Mouse (Mus musculus) frontal cortex, adult (tissue): ENCODE data around the gene Acss2.
A peak's percentile ranks its signal among the peaks of the same experiment; 100 is the strongest.

Experiments
- ATAC-seq: cut with Nextera tagmentation; 2 replicates; pipeline ENCODE4 v1.9.2; 2017; ENCODE audit warnings: mild to moderate bottlenecking, moderate library complexity, mixed read lengths; ENCODE audit not compliant: low TSS enrichment

Acss2 gene

DNA sequence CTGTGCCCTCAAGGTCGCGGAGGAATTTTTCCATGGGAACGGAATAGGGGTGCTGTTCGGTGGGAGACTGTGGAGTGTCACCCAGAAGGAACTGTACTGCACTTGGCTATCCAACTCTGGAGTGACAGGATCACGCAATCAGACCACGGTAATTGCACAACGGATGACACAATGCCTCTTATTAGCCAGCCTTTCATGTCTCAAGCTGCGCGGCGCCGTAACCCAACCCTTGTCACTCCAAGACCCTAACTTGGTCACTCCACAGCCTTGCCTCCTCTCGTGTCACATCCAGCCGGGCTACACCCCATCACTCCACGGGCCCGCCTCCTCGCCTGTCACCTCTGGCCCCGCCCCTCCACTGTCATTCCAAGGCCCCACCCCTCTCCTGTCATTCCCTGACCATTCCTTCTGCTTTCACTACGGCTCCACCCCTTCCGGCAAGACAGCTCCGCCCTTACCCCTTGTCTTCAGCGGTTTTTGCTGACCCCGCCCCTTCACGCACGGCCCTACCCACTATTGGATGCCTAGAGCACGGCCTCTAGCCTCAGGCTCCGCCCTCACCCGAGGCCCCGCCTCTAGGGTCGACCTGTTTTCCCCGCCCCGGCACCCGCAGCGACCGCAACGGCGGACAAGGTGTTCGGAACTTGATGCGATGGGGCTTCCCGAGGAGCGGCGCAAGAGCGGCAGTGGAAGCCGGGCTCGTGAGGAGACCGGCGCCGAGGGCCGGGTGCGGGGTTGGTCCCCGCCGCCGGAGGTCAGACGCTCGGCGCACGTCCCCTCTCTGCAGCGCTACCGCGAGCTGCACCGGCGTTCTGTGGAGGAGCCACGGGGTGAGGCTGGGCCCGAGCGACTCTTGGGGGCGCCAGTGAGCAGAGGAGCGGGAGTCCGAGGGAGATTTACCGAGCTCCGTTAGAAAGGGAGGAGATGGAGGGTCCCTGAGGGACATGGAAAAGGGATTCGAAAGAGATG is at the start of gene Acss2, which contains the start of gene Ggt7:
Gene Acss2, plus strand, starts transcription at position 494 of the 969 bp plus-strand sequence.
Gene Ggt7, minus strand, starts transcription at position 783 of the 969 bp plus-strand sequence.
- ATAC-seq: peak; percentile 82

DNA sequence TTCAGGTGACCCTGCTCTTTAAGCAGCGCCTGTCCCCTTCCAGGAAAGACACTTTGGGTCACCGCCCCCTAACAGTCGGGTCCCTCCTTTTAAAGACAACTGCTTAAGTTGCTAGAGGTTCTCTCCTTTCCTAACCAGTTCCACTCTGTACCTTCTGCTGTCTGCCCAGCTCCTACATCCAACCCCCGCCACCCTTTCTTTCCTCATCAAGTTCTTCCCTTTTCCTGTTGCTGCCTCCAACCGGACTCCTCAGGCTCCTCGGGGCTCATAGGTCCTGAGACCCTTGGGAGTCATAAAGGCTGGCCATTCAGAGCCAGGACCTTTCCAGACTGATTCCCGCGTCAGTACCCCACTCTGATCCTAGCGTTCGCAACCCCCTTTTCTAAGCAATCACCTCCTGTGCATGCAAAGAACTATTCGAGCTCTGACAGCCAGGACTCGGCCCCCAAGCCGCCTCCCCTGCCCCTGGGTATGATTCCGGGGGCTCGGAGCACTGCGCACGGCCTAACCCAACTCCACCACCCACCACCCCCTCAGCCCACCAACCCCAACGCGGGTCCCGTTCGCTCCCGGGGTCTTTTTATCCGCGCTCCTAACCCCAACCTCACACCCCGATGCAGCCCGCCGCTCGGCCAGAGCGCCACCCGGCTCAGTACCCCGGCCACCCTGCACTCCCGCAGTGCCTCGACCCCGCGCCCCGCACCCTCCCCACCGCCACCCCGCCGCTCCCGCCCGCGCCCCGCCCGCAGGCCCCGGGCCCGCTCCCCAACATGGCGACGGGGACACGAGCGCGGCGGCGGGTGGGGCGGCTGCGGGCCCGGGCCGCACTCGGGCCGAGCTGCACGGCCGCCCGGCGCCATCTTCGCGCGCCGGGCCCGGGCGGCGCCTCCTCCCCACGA is 44.8 kb upstream of the Acss2 start:
- ATAC-seq: peak; percentile 24; the same call in 1 of the 2 replicates

DNA sequence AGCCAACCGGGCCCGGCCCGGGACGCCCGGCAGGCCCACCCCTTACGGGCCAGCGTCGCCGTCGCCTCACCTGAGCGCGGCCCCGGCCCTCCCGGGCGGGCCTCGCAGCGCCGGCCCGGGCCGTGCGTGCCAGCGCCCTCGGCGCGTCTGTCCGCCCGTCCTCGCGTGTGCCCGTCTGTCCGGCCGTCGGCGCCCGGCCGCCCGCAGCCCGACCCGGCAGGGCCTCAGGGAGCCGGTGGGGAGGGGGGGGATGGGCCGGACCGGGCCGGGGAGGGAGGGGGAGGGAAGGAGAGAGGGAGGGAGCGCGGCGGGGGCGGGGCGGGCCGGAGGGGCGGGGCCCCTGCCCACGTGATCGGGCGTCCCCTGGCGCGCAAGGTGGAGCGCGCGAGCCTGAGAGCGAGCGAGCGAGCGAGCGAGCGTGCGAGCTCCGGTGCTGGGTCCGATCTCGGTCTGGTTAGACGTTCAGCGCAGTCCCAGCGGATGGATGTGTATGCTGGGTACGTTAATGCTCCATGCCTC is 44.1 kb upstream of the Acss2 start, which contains the start of gene Ncoa6:
Gene Ncoa6, minus strand, starts transcription at position 325 of the 519 bp plus-strand sequence.
- peak; percentile 76 for ATAC-seq

DNA sequence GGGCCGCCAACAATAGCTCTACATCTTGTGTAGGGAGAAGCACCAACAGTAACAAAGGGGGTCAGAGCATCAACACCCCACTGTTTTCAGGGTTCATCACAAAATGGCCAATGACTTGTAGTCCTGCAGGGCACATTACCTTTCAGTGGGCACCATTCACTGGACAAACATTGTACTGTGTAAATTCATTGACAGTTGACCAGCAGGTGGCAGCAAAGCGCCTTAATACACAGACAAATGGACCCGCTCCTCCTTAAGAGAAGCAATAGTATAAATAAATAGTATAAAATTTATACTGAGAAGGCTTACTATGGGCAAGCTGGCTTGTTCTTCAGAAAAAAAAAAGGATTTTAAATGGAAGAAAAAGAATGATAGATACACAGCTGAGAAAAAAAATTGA is 35.7 kb upstream of the Acss2 start:
- no peak; the same call in 1 of the 2 replicates for ATAC-seq

DNA sequence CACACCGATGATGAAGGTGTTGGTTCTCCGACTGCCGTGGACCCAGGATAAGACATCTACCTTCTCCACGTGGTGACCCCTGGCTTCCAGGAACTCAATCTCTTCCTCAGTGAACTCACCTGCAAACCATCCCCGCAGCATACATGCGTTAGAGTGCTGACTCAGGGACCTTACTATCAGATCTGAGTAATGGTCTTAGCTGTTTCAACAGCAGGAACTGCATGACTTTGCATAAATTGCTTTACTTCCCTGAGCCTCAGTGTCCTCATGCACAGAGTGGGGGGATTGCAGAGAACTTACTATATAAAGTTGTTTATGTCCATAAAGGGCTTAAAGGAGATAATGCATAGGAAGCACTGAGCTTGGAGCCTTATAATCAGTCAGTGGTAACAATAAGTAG is 26.8 kb upstream of the Acss2 start:
- ATAC-seq: no peak

DNA sequence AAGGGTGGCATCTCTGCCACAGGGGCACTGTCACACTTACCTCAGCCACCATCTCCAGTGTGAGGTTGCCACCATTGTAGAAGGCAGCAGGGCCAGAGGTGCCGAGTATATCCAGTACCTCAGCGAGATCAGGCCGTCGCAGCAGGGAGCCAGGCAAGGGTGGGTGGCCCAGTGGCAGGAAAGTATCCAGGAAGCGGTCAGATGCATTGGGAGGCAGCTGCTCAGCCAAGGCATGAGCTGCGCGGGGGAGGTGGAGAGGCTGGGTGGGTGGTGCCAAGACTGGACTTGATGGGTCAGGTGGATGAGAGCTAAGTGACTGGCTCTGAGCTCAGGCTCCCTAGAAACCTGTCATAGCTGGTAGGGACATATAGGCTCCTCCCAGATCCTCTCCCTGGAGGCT is 15.2 kb upstream of the Acss2 start:
- peak; percentile 71 for ATAC-seq

DNA sequence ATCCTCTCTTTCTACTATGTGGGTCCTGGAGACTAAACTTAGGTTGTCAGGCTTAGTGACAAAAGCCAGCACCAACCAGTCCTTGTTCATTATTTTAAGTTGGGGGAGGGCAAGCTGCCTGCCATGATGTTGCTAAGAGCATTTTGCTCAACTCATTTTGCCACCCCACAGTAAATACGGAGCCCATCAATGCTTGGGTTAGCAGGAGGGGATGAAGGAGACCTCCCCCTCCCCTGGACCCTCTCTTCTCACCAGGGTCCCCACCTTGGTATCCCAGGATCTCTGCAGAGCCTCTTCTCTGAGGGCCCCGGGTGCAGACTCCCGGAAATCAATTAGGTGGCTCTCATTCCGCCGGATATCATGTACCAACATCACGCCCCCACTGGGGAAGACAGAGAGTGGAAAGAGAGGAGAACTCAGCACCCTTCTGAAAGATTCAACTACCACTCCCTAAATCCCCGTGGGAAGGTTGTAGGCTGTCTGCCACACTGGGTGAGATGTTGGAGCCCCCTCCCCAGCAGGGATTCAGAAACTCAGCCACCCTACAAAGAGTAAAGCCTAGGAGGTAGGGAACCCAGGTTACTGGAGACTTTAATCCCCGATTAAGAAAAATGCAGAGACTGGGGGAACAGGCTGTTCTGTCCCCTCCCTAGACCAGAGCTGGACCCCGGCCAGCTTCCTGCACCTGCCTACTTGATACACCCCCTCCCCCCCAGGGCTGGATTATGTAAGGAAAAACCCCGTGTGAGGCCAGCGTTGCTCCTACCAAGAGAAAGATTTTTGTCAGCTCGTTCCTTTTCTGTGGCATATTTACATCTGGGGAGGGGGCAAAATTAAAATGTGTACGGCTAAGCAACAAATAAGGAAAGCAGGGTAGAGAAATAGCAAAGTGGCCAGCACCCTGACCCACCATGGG is 13.1 kb upstream of the Acss2 start:
- ATAC-seq: no peak

DNA sequence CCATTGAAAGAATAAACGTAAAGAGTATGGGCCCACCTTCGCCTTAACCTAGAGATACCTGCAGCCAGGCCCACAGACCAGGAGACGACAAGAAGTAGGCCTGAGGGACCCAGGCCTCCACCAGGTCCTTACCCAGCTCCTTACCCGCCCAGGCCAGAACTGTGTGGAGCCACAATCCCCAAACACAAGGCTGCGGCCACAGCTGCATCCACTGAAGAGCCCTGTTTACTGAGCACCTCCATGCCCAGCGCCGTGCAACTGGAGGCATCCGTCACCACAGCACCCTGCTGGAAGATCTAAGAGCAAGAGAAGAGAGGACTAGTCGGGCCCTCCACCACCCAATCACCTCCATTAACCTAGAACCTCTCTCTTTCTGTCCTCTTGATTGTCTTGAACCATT is 11.9 kb upstream of the Acss2 start:
- no peak for ATAC-seq

DNA sequence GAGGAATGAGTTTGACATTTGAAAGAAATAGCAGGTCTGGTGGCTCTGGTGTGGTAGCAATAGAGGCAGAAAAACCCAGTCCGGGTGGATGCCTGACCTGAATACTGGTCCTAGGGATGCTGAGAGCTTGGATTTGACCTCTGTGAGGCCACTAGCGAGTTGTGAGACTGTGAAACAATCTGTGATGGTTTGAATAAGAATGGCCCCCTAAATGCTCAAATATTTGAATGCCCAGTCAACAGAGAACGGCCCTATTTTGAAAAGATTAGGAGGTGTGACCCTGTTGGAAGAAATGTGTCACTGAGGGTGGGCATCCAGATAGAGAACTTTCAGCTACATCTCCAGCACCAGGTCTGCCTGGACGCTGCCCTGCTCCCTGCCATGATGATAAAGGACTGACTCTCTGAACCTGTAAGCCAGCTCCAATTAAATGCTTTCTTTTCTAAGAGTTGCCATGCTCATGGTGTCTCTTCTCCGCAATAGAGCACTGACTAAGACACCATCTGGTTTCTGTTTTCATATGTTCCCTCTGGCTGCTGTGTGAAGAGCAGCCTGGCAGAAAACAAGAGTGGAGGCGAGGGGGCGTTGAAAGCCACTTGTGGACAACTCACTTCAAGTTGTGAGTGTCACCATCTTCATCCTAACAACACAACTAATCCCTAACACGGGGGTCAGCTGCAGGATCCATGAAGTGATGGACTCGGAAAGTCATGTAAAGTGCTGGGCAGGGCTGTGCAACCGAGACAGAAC is 9.9 kb upstream of the Acss2 start:
- peak; percentile 79 for ATAC-seq

DNA sequence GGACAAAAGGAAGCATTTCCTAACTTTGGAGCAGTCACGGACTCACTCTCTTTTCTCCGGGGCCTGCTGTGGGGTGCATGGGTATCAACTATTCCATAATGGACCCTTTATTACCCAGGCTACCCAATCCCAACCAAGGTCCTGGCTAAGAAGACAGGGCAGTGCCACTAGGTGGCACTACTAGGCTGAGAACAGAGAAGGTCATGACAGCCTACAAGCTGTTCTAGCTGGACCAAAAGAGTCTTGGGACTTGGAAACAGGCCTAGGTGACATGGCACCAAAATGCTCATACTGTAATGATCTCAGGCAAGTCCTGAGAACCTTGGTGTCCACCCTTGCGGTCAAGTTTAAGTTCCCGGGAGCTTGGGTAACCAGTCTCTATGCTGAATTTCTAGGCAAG is 5.3 kb upstream of the Acss2 start:
- ATAC-seq: no peak

DNA sequence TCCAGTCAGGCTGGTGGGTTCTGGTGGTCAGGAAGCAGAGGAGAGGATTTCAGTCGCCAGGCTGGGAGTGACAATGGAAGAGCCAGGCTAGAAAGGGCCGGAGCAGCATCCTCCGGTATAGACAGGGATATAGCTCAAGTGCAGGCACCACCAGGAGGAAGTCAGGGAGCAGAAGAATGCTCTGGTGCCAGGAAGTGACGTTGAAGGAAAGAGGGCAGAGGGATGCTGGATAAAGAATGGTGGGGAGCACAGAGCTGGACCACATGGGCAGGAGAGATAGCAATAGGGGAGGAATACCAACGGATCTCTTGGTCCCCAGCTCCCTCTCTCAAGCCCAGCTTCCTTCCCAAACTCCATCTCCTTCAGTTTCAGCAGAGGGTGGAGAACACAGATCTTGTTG is 4.2 kb upstream of the Acss2 start:
- peak; percentile 30; the same call in 1 of the 2 replicates for ATAC-seq

DNA sequence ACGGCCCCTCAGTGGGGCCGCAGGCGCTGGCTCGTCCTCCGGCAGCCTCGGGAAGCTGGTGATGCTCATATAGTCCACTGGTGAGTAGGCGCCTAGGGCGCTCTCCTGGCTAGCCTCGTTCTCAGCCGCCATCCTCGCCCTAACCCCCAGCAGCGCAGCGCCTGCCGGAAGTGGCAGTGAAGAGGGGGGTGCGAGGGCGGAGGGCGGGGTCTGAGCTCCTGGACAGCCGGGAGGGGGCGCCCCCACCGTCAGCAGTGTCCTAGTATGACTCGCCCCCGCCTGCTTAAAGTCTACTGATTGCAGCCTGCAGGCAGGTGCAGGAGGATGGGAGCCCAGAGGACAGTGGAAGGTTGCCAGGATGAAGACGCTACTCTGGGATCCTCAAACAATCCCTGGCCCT is 3.1 kb upstream of the Acss2 start:
- ATAC-seq: peak; percentile 31

DNA sequence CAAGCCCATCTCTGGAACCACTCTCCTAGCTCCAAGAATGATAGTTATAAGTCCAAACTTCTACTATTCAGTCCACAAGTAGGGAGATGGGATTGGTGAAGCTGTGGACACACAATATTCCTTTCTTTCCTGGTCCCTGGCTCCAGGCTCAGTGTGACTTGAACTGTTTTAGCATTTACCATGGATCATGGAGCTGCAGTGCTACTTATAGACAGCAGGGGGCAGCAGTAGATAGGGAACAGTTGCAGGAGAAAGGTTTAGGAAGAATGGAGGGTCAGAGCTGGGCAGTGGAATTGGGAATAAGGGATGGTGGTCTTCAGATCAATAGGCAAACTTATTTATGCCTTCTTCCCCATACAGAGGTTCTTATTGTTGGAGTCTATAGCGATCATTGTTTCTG is 1.8 kb upstream of the Acss2 start:
- no peak for ATAC-seq

DNA sequence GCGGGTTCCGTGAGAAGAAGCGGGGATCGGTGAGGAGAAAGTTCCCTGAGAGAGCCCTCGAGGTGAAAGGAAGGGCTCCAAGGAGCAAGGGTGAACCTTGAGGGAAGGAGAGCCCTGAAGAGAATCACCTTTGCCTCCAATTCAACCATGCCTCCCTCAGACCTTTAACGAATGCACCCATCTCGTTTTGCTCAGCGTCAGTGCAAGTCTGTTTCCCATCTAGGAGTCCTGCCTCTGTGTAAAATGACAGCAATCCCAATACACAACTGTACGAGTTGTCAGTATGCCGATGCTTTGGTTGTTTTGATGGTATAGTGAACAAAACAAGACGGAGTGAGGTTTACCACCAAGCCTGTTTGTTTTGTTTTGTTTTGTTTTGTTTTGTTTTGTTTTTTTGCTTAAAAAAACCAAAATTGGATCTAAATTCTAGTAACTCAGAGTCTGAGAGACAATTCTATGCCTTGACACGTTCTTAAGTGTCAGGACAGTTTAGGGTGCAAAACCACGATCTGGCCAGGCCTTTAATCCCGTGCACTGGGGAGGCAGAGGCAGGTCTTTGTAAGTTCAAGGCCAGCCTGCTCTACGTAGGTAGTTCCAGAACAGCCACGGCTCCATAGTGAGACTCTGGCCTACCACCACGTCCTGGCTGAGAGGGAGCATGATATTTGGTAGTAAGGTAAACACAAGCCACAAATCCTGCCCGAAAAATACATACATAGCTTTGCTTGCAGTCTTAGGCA is 953 bp downstream of the Acss2 start:
- ATAC-seq: 0 out of 2 replicates have a peak, but pooled peaks have one; percentile 0

DNA sequence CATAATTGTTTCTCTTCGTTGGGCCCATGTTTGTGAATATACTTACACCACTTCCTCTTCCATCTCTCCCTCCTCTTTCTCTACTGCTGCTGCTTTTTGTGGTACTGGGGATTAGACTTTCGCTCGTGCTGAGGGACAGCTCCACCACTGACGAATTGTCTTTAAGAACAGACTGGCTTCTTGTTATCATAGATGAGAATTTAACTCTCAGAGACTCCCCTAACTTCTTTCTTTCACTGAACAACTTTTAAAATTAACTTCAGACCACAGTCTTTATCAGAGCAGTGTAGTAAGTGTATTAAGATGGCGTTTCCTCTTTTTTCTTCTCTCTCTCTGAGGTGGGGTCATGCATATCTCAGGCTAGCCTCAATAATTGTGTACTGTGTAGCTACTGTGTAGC is 6.0 kb downstream of the Acss2 start:
- ATAC-seq: no peak

DNA sequence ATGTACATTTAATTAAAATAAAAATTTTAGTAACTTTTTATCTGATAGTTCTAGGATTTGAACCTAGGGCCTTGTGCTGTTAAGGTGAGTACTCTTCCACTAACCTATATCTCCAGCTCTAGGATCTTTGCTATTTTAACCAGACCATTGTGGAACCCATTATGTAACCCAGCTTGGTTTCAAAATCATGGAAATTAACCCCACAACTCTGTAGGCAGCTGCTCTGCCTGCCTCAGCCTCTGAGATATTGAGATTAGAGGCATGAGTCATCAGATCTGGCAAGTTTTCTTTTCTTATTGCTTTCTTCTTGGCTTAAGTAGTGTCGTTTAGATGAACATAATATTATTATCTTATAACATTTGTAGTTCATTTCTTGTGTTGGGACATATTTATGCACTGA is 6.6 kb downstream of the Acss2 start:
- no peak for ATAC-seq

DNA sequence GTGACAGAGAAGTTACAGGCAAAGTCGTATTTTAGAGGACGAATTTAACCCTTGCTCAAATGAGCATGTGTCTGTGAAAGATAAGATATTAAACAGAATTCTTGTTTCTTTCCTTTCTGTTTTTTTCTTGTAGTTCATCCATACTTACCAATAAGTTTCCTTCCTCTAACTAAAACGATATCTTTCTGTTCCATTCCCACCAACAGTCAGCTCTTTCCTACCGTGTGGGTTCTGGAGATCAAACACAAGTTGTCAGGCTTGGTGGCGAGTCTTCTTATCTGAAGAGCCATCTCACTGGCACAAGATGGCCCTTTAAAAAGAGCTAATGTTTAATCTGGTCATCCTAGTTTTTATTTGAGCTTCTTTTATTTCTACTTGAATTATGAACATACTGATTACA is 9.6 kb downstream of the Acss2 start:
- ATAC-seq: no peak

DNA sequence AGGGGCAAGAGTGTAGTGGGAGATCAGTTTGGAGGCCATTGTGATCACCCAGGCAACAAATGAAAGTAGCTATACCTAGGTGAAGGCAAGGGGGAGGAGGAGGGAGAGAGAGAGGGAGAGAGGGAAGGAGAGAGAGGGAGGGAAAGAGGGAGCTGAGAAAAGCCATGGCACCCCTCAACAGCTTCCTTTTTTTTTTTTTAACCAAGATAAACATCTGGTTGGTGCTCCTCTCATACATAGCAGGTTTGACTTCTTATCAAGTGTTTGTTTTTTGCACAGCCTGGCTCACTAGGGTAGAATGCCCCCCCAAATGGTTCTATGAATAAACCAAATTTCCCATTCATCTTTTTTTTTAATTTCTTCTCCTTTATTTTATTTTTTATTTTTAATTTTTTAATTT is 18.5 kb downstream of the Acss2 start:
- no peak for ATAC-seq

DNA sequence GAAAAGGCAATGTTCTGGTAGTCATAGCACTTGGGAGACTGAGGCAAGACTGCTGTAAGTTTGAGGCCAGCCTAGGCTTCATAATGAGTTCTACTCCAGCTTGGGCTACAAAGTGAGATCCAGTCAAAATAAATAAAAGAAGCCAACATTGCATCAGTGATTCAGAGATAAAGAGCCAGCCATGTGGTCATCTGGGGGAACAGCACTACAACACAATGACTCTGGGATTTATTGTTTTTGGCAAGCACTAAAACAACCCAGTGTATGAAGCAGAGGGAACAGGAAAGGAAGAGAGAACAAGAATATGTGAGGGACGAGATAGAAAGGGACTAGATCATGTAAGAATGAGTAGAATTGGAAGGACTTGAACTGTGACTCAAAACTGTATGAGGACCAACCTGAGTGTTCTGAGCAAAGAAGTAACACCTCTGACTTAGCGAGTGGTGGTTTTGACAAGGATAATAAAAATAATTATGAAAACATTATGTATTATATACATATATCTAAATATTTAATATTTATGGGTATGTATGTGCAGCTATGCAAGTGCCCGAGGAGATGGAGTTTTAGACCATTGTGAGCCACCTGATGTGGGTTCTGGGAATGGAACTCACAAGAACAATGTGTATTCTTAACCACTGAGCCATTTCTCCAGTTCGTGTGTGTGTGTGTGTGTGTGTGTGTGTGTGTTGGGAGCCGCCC is 20.2 kb downstream of the Acss2 start:
- ATAC-seq: no peak
